Mouse (Mus musculus) cerebellum, postnatal 14 days (tissue): Measurements from ENCODE around the gene Cdkn1c.

ENCODE experiments used
- DNase-seq, 2 experiments: peaks; one replicate each; pipeline ENCODE4 v3.0.0; 2021; ENCODE audit warnings: mixed read lengths in 2 of 2

Gene Cdkn1c

GRCm38 (mm10) chr7:143460874-143461273 lies at the start of gene Cdkn1c:
Cdkn1c (minus strand) TSS chr7:143461050.
- peak; percentile 71 to 80 for DNase-seq

GRCm38 (mm10) chr7:143509566-143509965 lies 48.7 kb upstream of the Cdkn1c start:
- DNase-seq = no peak

GRCm38 (mm10) chr7:143506675-143507074 lies 45.8 kb upstream of the Cdkn1c start:
- DNase-seq = peak; percentile 72 to 79

GRCm38 (mm10) chr7:143506271-143506670 lies 45.4 kb upstream of the Cdkn1c start:
- DNase-seq = no peak

DNA sequence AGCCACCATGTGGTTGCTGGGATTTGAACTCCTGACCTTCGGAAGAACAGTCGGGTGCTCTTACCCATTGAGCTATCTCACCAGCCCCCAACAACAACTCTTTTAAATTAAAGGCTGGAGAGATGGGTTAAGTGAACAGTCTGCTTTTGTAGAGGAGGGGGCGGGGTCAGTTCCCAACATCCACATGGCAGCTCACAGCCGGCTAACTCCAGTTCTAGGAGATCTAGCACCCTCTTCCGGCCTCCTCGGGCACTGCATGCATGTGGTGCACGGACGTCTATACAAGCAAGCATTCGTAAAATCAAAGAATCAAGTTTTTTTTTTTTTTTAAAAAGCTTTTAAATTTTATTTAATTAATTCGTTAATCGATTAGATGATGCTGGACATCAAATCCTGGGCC lies 45.0 kb upstream of the Cdkn1c start:
- DNase-seq = peak; percentile 75 to 87

DNA sequence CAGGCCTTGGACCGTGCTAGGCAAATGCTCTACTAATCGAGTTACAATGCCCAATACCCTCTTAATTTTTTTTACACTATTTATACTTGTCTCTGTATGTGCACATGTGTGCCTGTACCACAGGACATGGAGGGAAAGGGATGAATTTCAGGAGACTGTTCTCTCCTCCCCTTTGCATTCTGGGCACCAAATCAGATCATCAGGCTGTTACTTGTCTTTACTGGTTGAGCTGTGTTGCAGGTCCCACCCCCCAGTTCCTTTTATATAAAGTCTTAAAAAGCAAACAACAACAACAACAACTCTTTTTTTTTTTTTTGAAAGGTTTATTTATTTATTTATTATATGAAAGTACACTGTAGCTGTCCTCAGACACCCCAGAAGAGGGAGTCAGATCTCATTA lies 44.6 kb upstream of the Cdkn1c start:
- DNase-seq = no peak

GRCm38 (mm10) chr7:143503926-143504325 lies 43.1 kb upstream of the Cdkn1c start:
- DNase-seq = no peak

DNA sequence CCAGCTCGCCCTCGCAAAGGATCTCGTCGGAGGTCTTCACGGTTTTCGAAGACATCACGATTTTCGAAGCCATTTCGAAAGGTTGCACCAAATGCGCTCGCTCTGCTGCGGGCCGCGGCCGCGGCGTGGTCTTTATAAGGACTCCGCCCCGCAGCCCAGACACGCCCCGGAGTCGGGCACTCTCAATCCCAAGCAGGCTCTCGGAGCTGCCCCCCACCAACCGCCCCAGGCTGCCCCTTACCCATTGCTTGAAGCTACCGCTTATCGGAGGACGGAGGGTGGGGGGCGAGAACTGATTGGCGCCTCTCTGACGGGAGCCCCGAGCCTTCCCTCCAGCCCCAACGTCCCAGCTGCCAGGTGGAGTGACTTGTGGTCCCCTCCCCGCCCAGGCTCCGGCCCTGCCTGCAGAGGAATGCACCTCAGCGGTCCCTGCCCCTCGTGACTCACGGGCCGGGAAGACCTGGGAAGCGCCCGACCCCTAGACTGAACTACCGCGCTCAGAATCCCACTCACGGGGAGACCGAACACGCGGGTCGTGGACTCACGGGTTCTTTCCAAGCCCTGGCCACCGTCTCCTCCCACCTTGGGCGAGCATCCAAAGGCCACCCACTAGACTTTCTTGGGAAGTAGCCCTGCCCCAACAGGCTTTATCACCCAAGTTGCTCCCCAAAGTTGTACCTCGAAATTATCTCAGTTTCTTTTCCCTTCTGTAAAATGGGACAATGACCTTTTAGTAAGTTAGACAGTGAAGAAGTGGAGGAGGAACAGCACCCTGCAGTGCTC lies 41.8 kb upstream of the Cdkn1c start, which contains the start of gene Phlda2:
TSS of gene Phlda2 (minus strand) at position 733 of the 783 bp plus-strand sequence.
- DNase-seq = no peak

DNA sequence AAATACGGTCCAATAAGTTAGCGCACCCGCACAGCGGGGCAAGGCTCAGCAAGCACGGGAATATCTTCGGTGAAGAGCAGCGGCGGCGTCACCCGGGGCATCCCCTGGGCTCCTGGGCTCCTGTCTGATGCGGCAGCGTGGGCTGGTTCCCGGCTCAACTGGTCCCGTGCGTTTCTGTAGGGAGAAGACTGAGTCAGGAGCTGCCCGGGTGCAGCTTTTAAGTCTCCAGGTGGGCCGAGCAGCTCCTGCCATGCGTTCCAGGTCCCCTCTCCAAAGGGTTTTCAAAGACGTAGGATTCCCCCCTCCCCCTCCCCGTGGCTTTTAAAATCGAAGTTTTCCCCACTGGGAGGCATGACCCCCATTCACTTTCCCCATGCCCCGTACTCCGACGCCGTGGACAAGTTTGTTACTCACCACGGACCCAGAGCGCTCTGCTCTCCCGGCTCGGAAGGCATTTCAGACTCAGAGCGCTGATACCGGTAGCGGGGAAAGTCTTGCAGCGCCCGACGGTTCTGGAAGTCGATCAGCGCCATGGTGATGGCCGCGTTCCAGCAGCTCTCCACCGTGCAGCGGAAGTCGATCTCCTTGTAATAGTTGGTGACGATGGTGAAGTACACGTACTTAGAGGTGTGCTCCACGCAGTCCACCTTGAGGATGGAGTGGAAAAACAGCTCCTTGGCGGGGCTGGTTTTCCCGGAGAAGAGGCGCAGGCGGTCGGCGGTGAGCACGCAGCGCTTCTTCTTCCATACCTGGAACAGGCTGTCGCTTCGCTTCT lies 41.0 kb upstream of the Cdkn1c start:
- DNase-seq = peak; percentile 50 to 58

DNA sequence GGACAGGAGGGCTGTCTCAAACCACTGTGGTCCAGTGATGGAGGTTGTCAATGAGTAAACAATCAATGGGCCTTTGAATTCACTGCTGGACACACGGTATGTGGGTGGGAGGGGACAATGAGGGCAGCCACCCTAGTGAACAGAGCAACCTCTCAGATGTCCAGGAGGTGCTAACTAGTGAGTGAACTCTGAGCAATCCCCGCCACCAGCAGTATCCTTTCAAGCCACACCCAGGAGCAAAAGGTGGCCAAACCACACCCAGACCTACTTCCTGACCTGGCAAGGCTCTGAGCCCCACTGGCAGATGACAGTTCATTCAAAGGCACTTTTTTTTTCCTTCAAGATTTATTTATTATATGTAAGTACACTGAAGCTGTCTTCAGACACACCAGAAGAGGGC lies 40.1 kb upstream of the Cdkn1c start:
- no peak for DNase-seq

- DNase-seq = no peak
These were observed 37.7 kb upstream of the Cdkn1c start for GRCm38 (mm10) chr7:143498584-143498983.

GRCm38 (mm10) chr7:143495104-143495961 lies 34.5 kb upstream of the Cdkn1c start:
- DNase-seq = no peak

GRCm38 (mm10) chr7:143493616-143494126 lies 32.8 kb upstream of the Cdkn1c start:
- DNase-seq = no peak

DNA sequence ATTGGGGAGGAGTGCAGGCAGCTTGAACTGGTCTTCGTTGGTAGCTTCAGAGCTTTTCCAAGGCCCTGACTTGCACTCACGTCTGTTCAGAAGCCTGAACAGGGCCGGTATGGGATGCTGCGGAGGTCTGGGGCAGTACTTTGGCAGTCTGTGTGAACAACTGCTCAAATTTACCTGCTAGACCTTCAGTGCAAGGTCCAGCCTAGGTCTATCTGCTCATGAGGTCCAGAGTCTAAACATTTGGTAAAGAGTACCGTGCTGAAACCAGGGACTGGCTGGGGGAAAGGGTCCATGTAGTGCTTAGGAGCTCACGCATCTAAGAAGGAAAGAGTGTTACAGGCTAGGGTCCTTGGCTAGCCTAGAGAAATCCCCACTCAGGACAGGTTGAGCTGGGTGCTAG lies 28.9 kb upstream of the Cdkn1c start:
- no peak for DNase-seq

DNA sequence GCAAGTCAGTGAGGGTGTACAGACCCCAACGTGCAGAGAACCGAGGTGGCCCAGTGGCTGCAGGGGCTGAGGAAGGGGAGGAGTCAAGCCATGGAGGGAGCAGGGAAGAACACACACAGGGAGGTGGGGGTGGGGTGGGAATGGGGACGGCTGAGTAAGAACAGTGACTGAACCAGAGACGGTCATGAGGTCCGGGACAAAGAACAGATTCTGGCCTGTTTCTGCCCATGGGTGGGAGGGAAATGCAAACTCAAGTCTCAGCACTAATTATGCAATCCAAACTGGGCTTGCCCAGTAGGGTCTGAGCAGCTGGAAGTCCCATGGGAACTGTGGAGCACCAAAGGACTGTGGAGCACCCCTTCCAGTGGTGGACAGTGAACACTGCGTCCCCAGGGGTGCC lies 21.7 kb upstream of the Cdkn1c start:
- DNase-seq = no peak

GRCm38 (mm10) chr7:143481806-143482387 lies 21.0 kb upstream of the Cdkn1c start:
- DNase-seq = no peak

DNA sequence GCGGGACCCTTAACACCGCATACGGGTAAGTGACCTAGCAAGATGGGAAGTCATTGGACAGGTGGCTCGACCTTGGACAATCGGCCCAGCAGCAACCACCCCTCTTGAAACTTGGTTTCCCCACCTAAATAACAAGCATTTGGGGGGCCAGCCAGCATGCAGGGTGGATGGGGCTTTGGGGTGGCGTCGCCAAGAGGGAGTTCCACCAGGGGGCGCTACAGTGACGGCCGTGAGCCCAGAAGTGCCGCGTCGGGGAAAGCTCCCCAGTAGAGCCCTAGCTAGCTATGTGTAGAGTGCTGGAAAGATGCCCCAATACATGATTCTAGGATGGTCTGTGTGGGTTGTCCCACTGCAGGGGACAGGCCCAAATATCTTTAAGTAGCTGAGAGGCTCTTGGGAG lies 19.6 kb upstream of the Cdkn1c start:
- peak; percentile 54 to 73 for DNase-seq

GRCm38 (mm10) chr7:143477800-143478199 lies 16.9 kb upstream of the Cdkn1c start:
- DNase-seq = no peak

GRCm38 (mm10) chr7:143476702-143477335 lies 16.0 kb upstream of the Cdkn1c start:
- no peak for DNase-seq

DNA sequence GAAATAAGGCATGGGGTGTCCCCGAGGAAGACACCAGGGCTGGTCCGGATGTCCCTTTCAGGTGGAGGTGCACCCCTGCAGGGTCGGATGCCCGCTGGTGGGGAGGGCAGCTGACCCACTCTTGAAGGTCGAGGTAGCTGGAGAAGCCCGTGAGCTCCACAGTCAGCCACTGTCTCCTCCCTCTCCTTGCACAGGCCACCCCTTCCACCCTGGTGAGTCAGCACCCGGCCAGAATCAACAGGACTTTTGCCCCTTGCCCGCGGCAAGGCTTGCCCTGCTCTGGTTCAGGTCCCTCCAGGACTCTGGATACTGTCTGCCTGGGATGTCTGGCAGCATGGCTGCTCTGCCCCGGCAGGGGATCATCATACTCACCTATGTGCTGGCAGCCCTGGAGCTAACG lies 15.0 kb upstream of the Cdkn1c start:
- no peak for DNase-seq

DNA sequence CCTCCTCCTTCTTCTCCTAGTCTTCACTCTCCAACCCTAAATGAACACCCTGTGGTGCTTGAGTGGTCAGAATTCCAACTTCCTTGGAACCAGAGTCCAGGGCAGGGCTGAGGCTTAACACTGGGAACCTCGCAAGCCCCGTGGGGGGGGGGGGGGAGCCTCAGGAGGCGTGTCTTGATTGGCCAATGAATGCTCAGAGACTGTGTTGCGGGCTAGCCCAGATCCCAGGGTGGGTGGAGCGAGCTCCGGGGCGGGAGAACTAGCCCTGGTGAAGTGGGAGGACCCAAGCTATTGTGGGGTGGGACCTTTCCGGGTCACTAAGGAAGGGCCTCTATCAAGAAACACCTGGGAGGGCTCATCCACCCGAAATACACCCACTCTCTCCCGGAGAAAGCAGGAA lies 14.0 kb upstream of the Cdkn1c start:
- DNase-seq = no peak
